Mouse (Mus musculus) adrenal gland, postnatal 25 days (tissue): Measurements from ENCODE around the gene Wdr4. TPM values are rescaled to one million over a fixed set of nuclear protein-coding genes. Genes with fewer than 3 reads are reported as not detected.

Source experiments
- DNase-seq: peaks from one replicate; pipeline ENCODE4 v3.0.0; 2021; ENCODE audit warnings: mixed read lengths
- total RNA-seq: library from RNA; stranded (reverse); gene quantifications from 2 replicates; pipeline ENCODE4 v1.2.3, GENCODE M21; 2021

Gene Wdr4
- total RNA-seq, 1 experiment from 2014 or later = 27.8 TPM

- DNase-seq = no peak
Observed at GRCm38 (mm10) chr17:31497726-31498125, 22.1 kb downstream of the Wdr4 start.

- no peak for DNase-seq
Observed at GRCm38 (mm10) chr17:31494989-31495388, 24.8 kb downstream of the Wdr4 start.

GRCm38 (mm10) chr17:31492416-31492815 is 27.4 kb downstream of the Wdr4 start:
- DNase-seq = peak; percentile 60

GRCm38 (mm10) chr17:31491355-31491754 is 28.4 kb downstream of the Wdr4 start:
- DNase-seq = no peak

GRCm38 (mm10) chr17:31487433-31488060 is 32.2 kb downstream of the Wdr4 start:
- DNase-seq = no peak

- DNase-seq = no peak
Observed at GRCm38 (mm10) chr17:31486616-31487198, 33.1 kb downstream of the Wdr4 start.

GRCm38 (mm10) chr17:31479108-31479844 is 40.5 kb downstream of the Wdr4 start:
- DNase-seq = no peak

- no peak for DNase-seq
Observed at GRCm38 (mm10) chr17:31478606-31479005, 41.2 kb downstream of the Wdr4 start.

GRCm38 (mm10) chr17:31474388-31474787 is 45.4 kb downstream of the Wdr4 start:
- no peak for DNase-seq

GRCm38 (mm10) chr17:31470766-31471418 is 48.9 kb downstream of the Wdr4 start:
- no peak for DNase-seq

- DNase-seq = no peak
Observed at GRCm38 (mm10) chr17:31468496-31468895, 51.3 kb downstream of the Wdr4 start.

- no peak for DNase-seq
Observed at GRCm38 (mm10) chr17:31466854-31467253, 52.9 kb downstream of the Wdr4 start.

GRCm38 (mm10) chr17:31462506-31462905 is 57.3 kb downstream of the Wdr4 start:
- DNase-seq = no peak

- no peak for DNase-seq
Observed at GRCm38 (mm10) chr17:31460416-31460815, 59.4 kb downstream of the Wdr4 start.

GRCm38 (mm10) chr17:31456723-31457567 is 62.8 kb downstream of the Wdr4 start:
- DNase-seq = no peak

GRCm38 (mm10) chr17:31454056-31454455 is 65.7 kb downstream of the Wdr4 start:
- DNase-seq = peak; percentile 43

- DNase-seq = no peak
Observed at GRCm38 (mm10) chr17:31453476-31453875, 66.3 kb downstream of the Wdr4 start.

GRCm38 (mm10) chr17:31452816-31453215 is 67.0 kb downstream of the Wdr4 start:
- no peak for DNase-seq

- DNase-seq = peak; percentile 46
Observed at GRCm38 (mm10) chr17:31451179-31451708, 68.5 kb downstream of the Wdr4 start.

- DNase-seq = no peak
Observed at GRCm38 (mm10) chr17:31450206-31450605, 69.6 kb downstream of the Wdr4 start.

- no peak for DNase-seq
Observed at GRCm38 (mm10) chr17:31448519-31448918, 71.3 kb downstream of the Wdr4 start.

- DNase-seq = no peak
Observed at GRCm38 (mm10) chr17:31447766-31448165, 72.0 kb downstream of the Wdr4 start.
